Mouse (Mus musculus) left cerebral cortex, adult 18-20 months (tissue): ENCODE results near the gene Lrrc45. TPM values are rescaled to one million over a fixed set of nuclear protein-coding genes. Genes with fewer than 3 reads are reported as not detected.
"Not testable (repeated sequence)": the region's sequence is repeated elsewhere in the genome, so short reads cannot be mapped to it uniquely, and the experiment has no call there.

Experiments used
- DNase-seq, 2 experiments: peaks; one replicate each; pipeline ENCODE4 v3.0.0; 2021 to 2022; ENCODE audit warnings: low spot score in 2 of 2, mixed read lengths in 1 of 2
- total RNA-seq, 2 experiments: library from RNA; stranded (reverse); gene quantifications; 2 replicates each; pipeline ENCODE4 v1.2.3; 2021

The Lrrc45 gene
- total RNA-seq, 2 experiments from 2014 or later, result 53.0 to 56.2 TPM

GRCm38 (mm10) chr11:120726243-120727168 lies 12.8 kb downstream of the Lrrc45 start:
- DNase-seq, result no peak

GRCm38 (mm10) chr11:120727169-120727527 lies 13.4 kb downstream of the Lrrc45 start, which contains the start of gene Dcxr:
TSS of gene Dcxr (minus strand) at chr11:120727281.
- DNase-seq, result peak; percentile 41 to 51

GRCm38 (mm10) chr11:120727564-120727963 lies 13.8 kb downstream of the Lrrc45 start:
- DNase-seq, result no peak

GRCm38 (mm10) chr11:120728530-120729240 lies 15.0 kb downstream of the Lrrc45 start:
- DNase-seq, result no peak

- DNase-seq, result not testable (repeated sequence)
Observed at GRCm38 (mm10) chr11:120729432-120730050, 15.8 kb downstream of the Lrrc45 start.

- DNase-seq, result no peak
Observed at GRCm38 (mm10) chr11:120730331-120730870, 16.7 kb downstream of the Lrrc45 start.

- no peak for DNase-seq
Observed at GRCm38 (mm10) chr11:120731395-120731794, 17.7 kb downstream of the Lrrc45 start.

- no peak for DNase-seq
Observed at GRCm38 (mm10) chr11:120731858-120732680, 18.3 kb downstream of the Lrrc45 start, which contains the start of gene Cbr2. TSS of gene Cbr2 (minus strand) at chr11:120732114.

GRCm38 (mm10) chr11:120733521-120733920 lies 19.8 kb downstream of the Lrrc45 start:
- no peak for DNase-seq

- no peak for DNase-seq
Observed at GRCm38 (mm10) chr11:120736424-120736823, 22.7 kb downstream of the Lrrc45 start.

GRCm38 (mm10) chr11:120740981-120741380 lies 27.3 kb downstream of the Lrrc45 start:
- DNase-seq, result no peak

- DNase-seq, result no peak
Observed at GRCm38 (mm10) chr11:120744121-120744701, 30.5 kb downstream of the Lrrc45 start.

GRCm38 (mm10) chr11:120747974-120748373 lies 34.2 kb downstream of the Lrrc45 start:
- DNase-seq, result no peak

- DNase-seq, result no peak
Observed at GRCm38 (mm10) chr11:120749430-120749829, 35.7 kb downstream of the Lrrc45 start.

GRCm38 (mm10) chr11:120751606-120752005 lies 37.9 kb downstream of the Lrrc45 start:
- DNase-seq, result no peak

- no peak for DNase-seq
Observed at GRCm38 (mm10) chr11:120760236-120760635, 46.5 kb downstream of the Lrrc45 start.

- no peak for DNase-seq
Observed at GRCm38 (mm10) chr11:120761811-120762671, 48.3 kb downstream of the Lrrc45 start.

GRCm38 (mm10) chr11:120762672-120763041 lies 48.9 kb downstream of the Lrrc45 start, which contains the start of gene Hmga1b:
TSS of gene Hmga1b (plus strand) at chr11:120762794.
- DNase-seq, result not testable (repeated sequence)
